Mouse (Mus musculus) liver, adult (tissue): ENCODE measurements at regions not wholly inside any gene's neighbourhood (a gene's known extent, or its start where the extent isn't known, plus 50 kb on each side); places are given as distances from the start of the nearest gene placed in this dataset.

Experiments
- GATA4 ChIP-seq: IDR thresholded peaks from 2 replicates; pipeline ENCODE4 v1.6.1; 2014; ENCODE audit warnings: mild to moderate bottlenecking, low read length; ENCODE audit not compliant: insufficient replicate concordance

GRCm38 (mm10) chr15:93950441-93950840 lies 354.8 kb upstream of the Prickle1 start:
- no peak for TF ChIP-seq GATA4

GRCm38 (mm10) chr15:93948902-93949301 lies 353.2 kb upstream of the Prickle1 start:
- no peak for TF ChIP-seq GATA4

- no peak for TF ChIP-seq GATA4
Observed at GRCm38 (mm10) chr15:93943545-93943944, 347.9 kb upstream of the Prickle1 start.

GRCm38 (mm10) chr15:93932971-93933496 lies 337.3 kb upstream of the Prickle1 start:
- no peak for TF ChIP-seq GATA4

GRCm38 (mm10) chr15:93926842-93927241 lies 331.2 kb upstream of the Prickle1 start:
- TF ChIP-seq GATA4, result no peak

GRCm38 (mm10) chr15:93926262-93926661 lies 330.6 kb upstream of the Prickle1 start:
- TF ChIP-seq GATA4, result no peak

- TF ChIP-seq GATA4, result no peak
Observed at GRCm38 (mm10) chr15:93921457-93922234, 326.0 kb upstream of the Prickle1 start.

- TF ChIP-seq GATA4, result no peak
Observed at GRCm38 (mm10) chr15:93920996-93921395, 325.3 kb upstream of the Prickle1 start.

GRCm38 (mm10) chr15:93919577-93919976 lies 323.9 kb upstream of the Prickle1 start:
- no peak for TF ChIP-seq GATA4

- no peak; the same call in 1 of the 2 replicates for TF ChIP-seq GATA4
Observed at GRCm38 (mm10) chr15:93916856-93917255, 321.2 kb upstream of the Prickle1 start.

GRCm38 (mm10) chr15:93913462-93913861 lies 317.8 kb upstream of the Prickle1 start:
- TF ChIP-seq GATA4, result no peak

- no peak for TF ChIP-seq GATA4
Observed at GRCm38 (mm10) chr15:93913041-93913440, 317.4 kb upstream of the Prickle1 start.

GRCm38 (mm10) chr15:93910981-93911431 lies 315.3 kb upstream of the Prickle1 start:
- no peak for TF ChIP-seq GATA4

GRCm38 (mm10) chr15:93910158-93910557 lies 314.5 kb upstream of the Prickle1 start:
- TF ChIP-seq GATA4, result no peak

- TF ChIP-seq GATA4, result no peak
Observed at GRCm38 (mm10) chr15:93903671-93904603, 308.2 kb upstream of the Prickle1 start.
